Mouse (Mus musculus): ENCODE results near the gene Hoxb7.

Hoxb7 gene

DNA sequence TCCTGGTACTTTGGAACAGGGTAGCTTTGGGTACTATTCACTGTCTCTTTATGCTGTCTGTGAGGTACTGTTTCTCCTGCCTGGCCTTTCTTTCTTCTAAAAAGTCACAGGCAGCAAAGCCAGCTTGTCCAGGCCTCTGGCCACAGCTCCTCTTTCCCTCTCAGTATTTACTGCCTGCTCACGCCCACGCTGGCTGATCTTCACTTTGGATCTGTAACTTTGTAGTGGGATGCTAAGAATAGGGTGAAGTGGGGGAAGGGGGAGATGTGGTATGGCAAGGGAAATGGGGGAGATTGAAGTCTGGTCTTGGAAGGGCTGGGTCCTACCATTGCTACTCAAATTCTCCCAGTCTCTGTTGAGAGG is 47.6 kb downstream of the Hoxb7 start:
- DNase-seq (ENCODE audit: low read depth, low spot score), result no peak

DNA sequence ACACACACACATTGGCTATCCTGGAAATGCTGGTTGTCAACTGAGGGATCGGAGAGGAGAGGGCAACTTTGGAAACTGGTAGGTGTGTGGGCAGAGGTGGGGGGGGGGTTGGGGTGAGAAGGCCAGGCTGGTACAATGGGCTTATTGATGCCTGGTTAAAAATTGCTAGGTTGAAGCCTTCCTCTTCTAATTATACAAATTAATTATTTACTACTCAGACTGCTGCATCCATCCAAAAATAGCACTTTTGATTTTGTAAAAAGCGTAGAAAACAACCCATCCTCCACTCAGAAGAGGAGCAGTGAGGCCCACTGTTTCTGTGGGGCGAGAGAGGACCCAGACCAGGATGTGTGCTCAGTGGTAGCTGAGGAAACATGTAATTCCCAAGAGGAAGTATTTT is 48.6 kb downstream of the Hoxb7 start:
- DNase-seq (ENCODE audit: low read depth, low spot score), result no peak

DNA sequence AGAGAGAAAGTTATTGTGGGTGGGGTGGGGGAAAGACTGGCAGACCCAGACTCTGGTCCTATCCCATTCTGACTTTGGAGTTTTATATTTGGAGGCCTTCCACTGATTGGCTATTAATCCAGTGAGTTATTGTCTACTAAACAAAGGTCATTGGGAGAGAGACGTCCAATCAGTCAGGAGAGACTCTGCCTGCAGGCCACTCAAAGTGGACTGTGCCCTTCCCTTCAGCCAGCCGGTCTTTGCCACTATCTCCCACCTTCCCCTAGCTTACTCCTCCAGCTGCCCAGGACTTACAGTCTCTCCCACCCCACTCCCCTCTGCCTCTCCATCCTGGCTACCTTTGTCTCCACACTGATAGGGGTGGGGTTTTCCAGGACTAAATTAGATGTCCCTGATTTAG is 50.2 kb downstream of the Hoxb7 start:
- no peak for DNase-seq (ENCODE audit: low read depth, low spot score)

DNA sequence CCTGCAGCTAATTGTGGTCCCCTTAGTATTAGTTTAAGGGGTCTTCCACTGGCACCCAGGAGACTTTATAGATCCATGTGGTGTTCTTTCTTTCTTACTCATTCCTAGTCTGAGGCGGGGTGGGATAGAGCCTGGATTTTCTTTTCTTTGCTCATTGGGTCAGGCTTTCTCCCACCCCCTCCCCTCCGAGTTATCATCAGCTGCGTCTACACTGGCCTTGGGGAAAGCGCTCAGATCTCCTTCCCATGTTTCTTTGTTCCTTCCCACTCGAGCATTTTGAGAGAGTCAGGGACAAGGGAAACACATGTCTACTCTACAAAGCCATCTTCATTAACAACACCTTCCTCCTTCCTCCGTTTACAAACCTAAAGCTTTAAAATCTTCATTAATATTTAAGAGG is 50.6 kb downstream of the Hoxb7 start:
- DNase-seq (ENCODE audit: low read depth, low spot score), result no peak

DNA sequence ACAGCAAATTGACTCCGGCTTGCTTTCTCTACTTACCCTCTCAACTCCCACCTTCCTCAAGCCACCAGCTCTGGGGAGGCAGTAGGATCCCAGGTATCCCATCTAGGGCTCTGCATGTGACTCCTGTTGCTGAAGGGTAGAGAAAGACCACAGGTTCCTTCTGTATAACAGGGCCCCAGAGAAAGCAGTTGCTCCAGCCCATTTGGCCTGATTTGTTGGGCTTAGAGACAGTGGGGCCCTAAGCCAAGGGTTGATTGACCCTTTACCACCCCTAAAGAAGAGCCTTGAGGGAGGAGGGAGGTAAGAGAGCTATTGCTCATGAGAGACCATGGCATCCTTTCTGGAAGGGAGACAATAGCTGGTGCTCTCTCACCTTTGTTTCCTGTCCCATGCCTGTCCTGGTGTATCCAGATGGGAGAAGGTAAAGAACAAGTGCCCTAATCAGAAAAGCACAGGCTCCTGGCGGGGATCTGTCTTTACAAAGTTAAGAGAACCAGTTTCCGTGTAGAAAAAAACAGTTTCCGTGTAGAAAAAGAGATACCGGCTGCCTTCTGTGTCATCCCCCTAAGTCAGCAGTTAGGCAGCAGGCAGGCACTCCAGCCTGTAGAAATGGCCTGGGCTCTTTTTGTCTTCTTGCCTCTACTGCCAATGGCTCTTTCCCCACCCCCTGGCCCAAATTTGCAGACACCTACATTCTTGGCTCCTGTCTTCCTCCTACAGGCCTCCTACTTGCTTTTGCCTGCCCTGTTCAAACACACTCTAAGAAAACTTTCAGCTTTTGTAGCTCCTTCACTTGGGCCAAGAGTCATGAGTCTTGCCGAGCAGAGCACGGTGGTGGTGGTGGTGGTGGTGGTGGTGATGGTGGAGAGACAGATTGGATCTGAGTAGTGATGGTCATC is 52.8 kb downstream of the Hoxb7 start:
- DNase-seq (ENCODE audit: low read depth, low spot score), result no peak

Measured in retina, postnatal 7 days (tissue).